In genomic region chr5:64749415-64750166, GRCm38 (mm10) we compare ENCODE assay signal across 28 mouse cellular contexts. TPM values are rescaled to one million over a fixed set of nuclear protein-coding genes. Genes with fewer than 3 reads are reported as not detected.
DNase-seq lines count a peak whose midpoint lies in the region; ATAC-seq and TF ChIP-seq lines count a peak whose summit lies in the region.
"Had no signal": no experiment of that assay in that cellular context is flagged by ENCODE, and none has a peak within 500 bp of the region (broad histone marks: within the 10 kb centered on the region; RNA-seq: fewer than 3 reads in every experiment).

No protein-coding gene starts in this region.

- TF ChIP-seq POLR2A in MEL (IDR thresholded peaks at IDR 0.05; ENCODE audit: control insufficient read depth in 1 of 2, insufficient read depth in 1 of 2, low read depth in 1 of 2, low read length in 2 of 2, poor library complexity in 1 of 2) (no peak), myocyte (IDR thresholded peaks at IDR 0.05; ENCODE audit: insufficient read length, low read depth) (no peak)

- WGBS in embryonic facial prominence, embryonic 15.5 days = 50% methylated on average over 14 of the region's 14 CpGs
- 69% methylated on average over 14 of the region's 14 CpGs for WGBS in embryonic facial prominence, embryonic 10.5 days
- WGBS in intestine, embryonic 15.5 days = 71% methylated on average over 14 of the region's 14 CpGs
- WGBS in intestine, postnatal 0 days = 72% methylated on average over 14 of the region's 14 CpGs

- H3K4me1 ChIP-seq in embryonic facial prominence, embryonic 15.5 days = no peaks in the 10 kb centered on the region; the same call in 1 of the 2 replicates
- peaks cover 6% of the 10 kb centered on the region; the same call in 1 of the 2 replicates for H3K4me1 ChIP-seq in embryonic facial prominence, embryonic 10.5 days
- H3K4me1 ChIP-seq in intestine, embryonic 15.5 days (replicated peaks) = 0 out of 2 replicates have a peak, but pooled peaks cover 4% of the 10 kb centered on the region
- H3K4me1 ChIP-seq in intestine, postnatal 0 days (replicated peaks; ENCODE audit: control insufficient read depth, insufficient read depth, low read length) = peaks cover 11% of the 10 kb centered on the region; the same call in 1 of the 2 replicates
- H3K4me1 ChIP-seq in MEL (ENCODE audit: control insufficient read depth in 1 of 2, insufficient read depth in 2 of 2, low read length in 2 of 2) = peaks cover 17 to 20% of the 10 kb centered on the region in 2 experiments
- H3K4me1 ChIP-seq: forebrain, embryonic 13.5 days; hindbrain, embryonic 13.5 days; limb, embryonic 10.5 days; midbrain, embryonic 15.5 days had no signal

- TF ChIP-seq CTCF in intestine, postnatal 0 days (IDR thresholded peaks at IDR 0.05; ENCODE audit: low read depth) = no peak
- TF ChIP-seq CTCF in MEL (IDR thresholded peaks at IDR 0.05 in 2 of 3, conservative IDR thresholded peaks at IDR 0.05 in 1 of 3; ENCODE audit: control insufficient read depth in 1 of 3, insufficient read depth in 1 of 3, low read depth in 2 of 3, low read length in 3 of 3, poor library complexity in 1 of 3, severe bottlenecking in 1 of 3) = no peak

- no peaks in the 10 kb centered on the region for H3K79me2 ChIP-seq in MEL (ENCODE audit: control insufficient read depth, insufficient read depth, low read length, poor library complexity)
- no peaks in the 10 kb centered on the region for H3K79me2 ChIP-seq in myocyte (ENCODE audit: control insufficient read depth, insufficient read depth)

- peak; percentile 34; the same call in 1 of the 2 replicates for ATAC-seq in embryonic facial prominence, embryonic 15.5 days (ENCODE audit: insufficient number of reproducible peaks, low FRiP score, low TSS enrichment, low read depth)
- ATAC-seq in intestine, embryonic 15.5 days = peak; percentile 27; the same call in 1 of the 2 replicates
- ATAC-seq in intestine, postnatal 0 days = no peak
- ATAC-seq: CD4-positive, CD25-positive, alpha-beta regulatory T cell, adult 4 months; forebrain, embryonic 13.5 days; inflammation-experienced regulatory T-cells, adult 6 months; midbrain, embryonic 15.5 days had no signal

- no peaks in the 10 kb centered on the region for H3K9me3 ChIP-seq in embryonic facial prominence, embryonic 15.5 days (replicated peaks)
- H3K9me3 ChIP-seq in embryonic facial prominence, embryonic 10.5 days = no peaks in the 10 kb centered on the region
- no peaks in the 10 kb centered on the region for H3K9me3 ChIP-seq in intestine, embryonic 15.5 days
- no peaks in the 10 kb centered on the region for H3K9me3 ChIP-seq in intestine, postnatal 0 days (ENCODE audit: control insufficient read depth)
- no peaks in the 10 kb centered on the region for H3K9me3 ChIP-seq in MEL (replicated peaks; ENCODE audit: insufficient read depth, low read length)
- H3K9me3 ChIP-seq: forebrain, embryonic 13.5 days; G1E; heart, embryonic 12.5 days; hindbrain, embryonic 13.5 days; kidney, embryonic 15.5 days; limb, embryonic 10.5 days; liver, embryonic 15.5 days; lung, embryonic 15.5 days; midbrain, embryonic 15.5 days had no signal

- H3ac ChIP-seq in myocyte (ENCODE audit: control insufficient read depth, insufficient read length) = no peak overlapping the region

- no peak overlapping the region for H3K4me2 ChIP-seq in embryonic facial prominence, embryonic 15.5 days (replicated peaks)
- no peak overlapping the region for H3K4me2 ChIP-seq in intestine, embryonic 15.5 days (replicated peaks)
- H3K4me2 ChIP-seq in intestine, postnatal 0 days (replicated peaks; ENCODE audit: low read depth) = no peak overlapping the region
- H3K4me2 ChIP-seq in myocyte (ENCODE audit: low read depth) = peak overlapping the region; percentile 38
- H3K4me2 ChIP-seq: forebrain, embryonic 13.5 days; heart, embryonic 12.5 days; hindbrain, embryonic 13.5 days; kidney, embryonic 15.5 days; liver, embryonic 15.5 days; lung, embryonic 15.5 days; midbrain, embryonic 15.5 days had no signal

- 0 out of 4 replicates have a peak, but pooled peaks of 1 of the 2 experiments have one; percentile 11 for TF ChIP-seq EP300 in MEL (IDR thresholded peaks at IDR 0.05; ENCODE audit: low read depth in 1 of 2, low read length in 2 of 2)

- intact Hi-C loops in left cerebral cortex, postnatal 25 days (cut with DNase I) = no loop called here

- no peaks in the 10 kb centered on the region for H3K36me3 ChIP-seq in embryonic facial prominence, embryonic 15.5 days
- H3K36me3 ChIP-seq in embryonic facial prominence, embryonic 10.5 days (replicated peaks) = no peaks in the 10 kb centered on the region
- H3K36me3 ChIP-seq in intestine, embryonic 15.5 days = no peaks in the 10 kb centered on the region
- H3K36me3 ChIP-seq in intestine, postnatal 0 days (ENCODE audit: control insufficient read depth, insufficient read depth) = no peaks in the 10 kb centered on the region
- H3K36me3 ChIP-seq in MEL (ENCODE audit: control insufficient read depth in 1 of 2, insufficient read depth in 2 of 2, low read length in 2 of 2) = peaks cover 0 to 22% of the 10 kb centered on the region in 2 experiments; a peak in 2 of 4 replicates
- H3K36me3 ChIP-seq in myocyte (ENCODE audit: control insufficient read depth, insufficient read depth) = no peaks in the 10 kb centered on the region
- H3K36me3 ChIP-seq: G1E; heart, embryonic 12.5 days; hindbrain, embryonic 13.5 days; kidney, embryonic 15.5 days; limb, embryonic 10.5 days; liver, embryonic 15.5 days; lung, embryonic 15.5 days; midbrain, embryonic 15.5 days had no signal

- DNase-seq in embryonic facial prominence, embryonic 10.5 days (ENCODE audit: low spot score) = no peak
- peak; percentile 41 for DNase-seq in MEL (ENCODE audit: low read depth, low spot score)
- no peak for DNase-seq in left cerebral cortex, postnatal 25 days (ENCODE audit: low spot score in 2 of 2)
- DNase-seq in adipocyte (ENCODE audit: low spot score) = no peak
- DNase-seq: adrenal gland, postnatal 14 days; cerebellum, adult 9-10 months; gastrocnemius, postnatal 10 days; heart, postnatal 10 days; kidney, postnatal 4 days; liver; lung, postnatal 4 days; right cerebral cortex, postnatal 4 days had no signal

- H3K27ac ChIP-seq in embryonic facial prominence, embryonic 15.5 days (replicated peaks) = no peak overlapping the region
- no peak overlapping the region for H3K27ac ChIP-seq in embryonic facial prominence, embryonic 10.5 days (replicated peaks)
- no peak overlapping the region for H3K27ac ChIP-seq in intestine, embryonic 15.5 days
- no peak overlapping the region for H3K27ac ChIP-seq in intestine, postnatal 0 days (ENCODE audit: low read depth, low read length)
- H3K27ac ChIP-seq in MEL (ENCODE audit: control insufficient read depth, low read depth, low read length) = peak overlapping the region; percentile 49
- H3K27ac ChIP-seq: forebrain, embryonic 13.5 days; hindbrain, embryonic 13.5 days; kidney, embryonic 15.5 days; left cerebral cortex, adult 2 months; limb, embryonic 10.5 days; liver, embryonic 15.5 days; lung, embryonic 15.5 days; midbrain, embryonic 15.5 days had no signal

- no peaks in the 10 kb centered on the region for H3K27me3 ChIP-seq in embryonic facial prominence, embryonic 15.5 days
- H3K27me3 ChIP-seq in embryonic facial prominence, embryonic 10.5 days (replicated peaks; ENCODE audit: low read depth, poor library complexity, severe bottlenecking) = no peaks in the 10 kb centered on the region
- no peaks in the 10 kb centered on the region for H3K27me3 ChIP-seq in intestine, embryonic 15.5 days (replicated peaks)
- no peaks in the 10 kb centered on the region for H3K27me3 ChIP-seq in intestine, postnatal 0 days (replicated peaks; ENCODE audit: control insufficient read depth, insufficient read depth, low read length)
- H3K27me3 ChIP-seq in MEL (ENCODE audit: control insufficient read depth in 1 of 2, insufficient read depth in 2 of 2, low read length in 2 of 2) (no peaks in the 10 kb centered on the region), myocyte (ENCODE audit: control insufficient read depth, insufficient read depth, insufficient read length) (no peaks in the 10 kb centered on the region)
- H3K27me3 ChIP-seq: forebrain, embryonic 13.5 days; heart, embryonic 12.5 days; hindbrain, embryonic 13.5 days; kidney, embryonic 15.5 days; liver, embryonic 15.5 days; lung, embryonic 15.5 days; midbrain, embryonic 15.5 days had no signal

- H3K9ac ChIP-seq in embryonic facial prominence, embryonic 15.5 days = no peak overlapping the region
- H3K9ac ChIP-seq in intestine, embryonic 15.5 days = no peak overlapping the region
- no peak overlapping the region for H3K9ac ChIP-seq in intestine, postnatal 0 days (ENCODE audit: low read depth, low read length)
- H3K9ac ChIP-seq in MEL (ENCODE audit: control insufficient read depth, low read depth, low read length, poor library complexity, severe bottlenecking) = peak overlapping the region; percentile 48
- H3K9ac ChIP-seq: forebrain, embryonic 13.5 days; heart, embryonic 12.5 days; hindbrain, embryonic 13.5 days; kidney, embryonic 15.5 days; liver, embryonic 15.5 days; lung, embryonic 15.5 days; midbrain, embryonic 15.5 days had no signal

- no peak for TF ChIP-seq RAD21 in MEL (IDR thresholded peaks at IDR 0.05; ENCODE audit: low read depth, low read length)

- H3K4me3 ChIP-seq in embryonic facial prominence, embryonic 15.5 days (replicated peaks) = no peak overlapping the region
- H3K4me3 ChIP-seq in embryonic facial prominence, embryonic 10.5 days = no peak overlapping the region
- H3K4me3 ChIP-seq in intestine, embryonic 15.5 days (replicated peaks) = no peak overlapping the region
- H3K4me3 ChIP-seq in intestine, postnatal 0 days (ENCODE audit: low read depth, low read length) = no peak overlapping the region
- peak overlapping the region; percentile 10 to 26; a peak in 1 of 4 replicates for H3K4me3 ChIP-seq in MEL (ENCODE audit: control insufficient read depth in 1 of 2, insufficient read depth in 1 of 2, low read depth in 2 of 2, low read length in 2 of 2)
- no peak overlapping the region for H3K4me3 ChIP-seq in myocyte
- H3K4me3 ChIP-seq: forebrain, embryonic 13.5 days; heart, embryonic 12.5 days; hindbrain, embryonic 13.5 days; kidney, embryonic 15.5 days; left cerebral cortex, adult 2 months; limb, embryonic 10.5 days; liver, embryonic 15.5 days; lung, embryonic 15.5 days; midbrain, embryonic 15.5 days had no signal

TF ChIP-seq in myocyte, 11 proteins besides CTCF, POLR2A, EP300 and RAD21 (continues in another document):
- TF ChIP-seq MYOD1 (IDR thresholded peaks at IDR 0.05; ENCODE audit: control insufficient read depth in 1 of 3, insufficient read length in 2 of 3, low read depth in 2 of 3) = peak in 1 of 3 experiments; percentile 56

RNA-seq across cellular contexts. Expression of gene Klf3, which starts 53.6 kb away (rescaled TPM):
- 92.0 and 94.2 TPM in 2 replicates for polyA plus RNA-seq in embryonic facial prominence, embryonic 15.5 days (2015; fragmentation: Nextera tagmentation; extraction: Ambion mirVana)
- 55.0 and 55.2 TPM in 2 replicates for polyA plus RNA-seq in embryonic facial prominence, embryonic 10.5 days (2016; fragmentation: Nextera tagmentation; extraction: Ambion mirVana)
- 87.6 and 91.8 TPM in 2 replicates for polyA plus RNA-seq in intestine, embryonic 15.5 days (2015; fragmentation: Nextera tagmentation; extraction: Ambion mirVana)
- 76.9 and 79.3 TPM in 2 replicates for polyA plus RNA-seq in intestine, postnatal 0 days (2015; fragmentation: Nextera tagmentation; extraction: Ambion mirVana)
- 7.1 and 8.4 TPM in 2 replicates for total RNA-seq in MEL (2012; rRNA removed)
- polyA plus RNA-seq in MEL (2012; ENCODE audit: insufficient read depth in 1 of 2, insufficient read length in 2 of 2, low read depth in 1 of 2, low replicate concordance in 2 of 2, missing spikeins in 1 of 2) (10 to 100 TPM; 39.7 to 72.2 TPM), myocyte (2012; fragmentation: generic; extraction: Trizol) (27.4 TPM)
- 10 to 100 TPM; 25.2 to 26.3 TPM for total RNA-seq in left cerebral cortex, postnatal 25 days (2021)

Comparison
In these comparisons a context has a peak if more than half of its experiments do, and no peak if none do; other contexts are left out.
1. H3K4me3 ChIP-seq: peak in MEL (2 of 2); none in embryonic facial prominence, embryonic 15.5 days (single experiment), embryonic facial prominence, embryonic 10.5 days (single experiment), intestine, embryonic 15.5 days (single experiment), intestine, postnatal 0 days (single experiment) and myocyte (single experiment).